Mouse (Mus musculus) stomach, embryonic 16.5 days (tissue): ENCODE measurements around the gene Ildr2. TPM values are rescaled to one million over a fixed set of nuclear protein-coding genes. Genes with fewer than 3 reads are reported as not detected.

ENCODE experiments used
- ATAC-seq: fragments of 200-750 bp; cut with Nextera tagmentation; 2 replicates; pipeline ENCODE4 v1.8.0; 2017; ENCODE audit warnings: moderate number of reproducible peaks, moderate TSS enrichment; ENCODE audit not compliant: insufficient read depth, low FRiP score
- H3K27ac ChIP-seq: fragments of 300-500 bp; sonication (generic); 2 replicates; pipeline ENCODE4 v1.5.1; 2014; ENCODE audit warnings: low read length
- H3K27me3 ChIP-seq: fragments of 300-500 bp; sonication (generic); 2 replicates; pipeline ENCODE4 v1.6.1; 2014; ENCODE audit warnings: low read length, control low read depth, mixed read lengths; ENCODE audit not compliant: control insufficient read depth, insufficient read depth
- H3K36me3 ChIP-seq: fragments of 300-500 bp; sonication (generic); 2 replicates; pipeline ENCODE4 v1.6.1; 2014; ENCODE audit warnings: low read length; ENCODE audit not compliant: control insufficient read depth, insufficient read depth
- H3K4me1 ChIP-seq: fragments of 300-500 bp; sonication (generic); 2 replicates; pipeline ENCODE4 v1.6.1; 2014; ENCODE audit warnings: low read length, control low read depth, mixed read lengths; ENCODE audit not compliant: control insufficient read depth, insufficient read depth
- H3K4me2 ChIP-seq: fragments of 300-500 bp; sonication (generic); 2 replicates; pipeline ENCODE4 v1.6.1; 2014; ENCODE audit warnings: low read depth, low read length, mixed read lengths
- H3K4me3 ChIP-seq: fragments of 300-500 bp; sonication (generic); replicated peaks from 2 replicates; pipeline ENCODE4 v1.5.1; 2014; ENCODE audit warnings: mild to moderate bottlenecking, low read length
- H3K9ac ChIP-seq: fragments of 300-500 bp; sonication (generic); 2 replicates; pipeline ENCODE4 v1.6.1; 2014; ENCODE audit warnings: low read length
- H3K9me3 ChIP-seq: fragments of 300-500 bp; sonication (generic); replicated peaks from 2 replicates; pipeline ENCODE4 v1.6.1; 2016; ENCODE audit warnings: low read length, control low read depth; ENCODE audit not compliant: control insufficient read depth
- WGBS: fragments of 180-500 bp; shearing (Covaris S2); extraction: QIAGEN DNeasy Blood & Tissue Kit; methylation state at CpG from one replicate; pipeline ENCODE4 v1.1.7; 2014; 5-methylcytosine and 5-hydroxymethylcytosine counted together
- polyA plus RNA-seq: library from polyadenylated mRNA; unstranded; fragments of >200 nt; fragmentation: Nextera tagmentation; extraction: Ambion mirVana; gene quantifications from 2 replicates; pipeline ENCODE4 v1.2.1, GENCODE M21; 2015

Ildr2 gene
- polyA plus RNA-seq, result 0.87 and 1.1 TPM in 2 replicates

- Histone ChIP-seq H3K9ac (peak within 1 kb of the TSS; percentile 74), H3K4me1 (0 out of 2 replicates have a peak, but pooled peaks cover 4% of the 10 kb centered on the region), H3K9me3 (no peaks in the 10 kb centered on the region), H3K36me3 (no peaks in the 10 kb centered on the region), H3K4me2 (peak within 1 kb of the TSS; percentile 98), H3K4me3 (peak within 1 kb of the TSS; percentile 54), H3K27me3 (peaks cover 31% of the 10 kb centered on the region), H3K27ac (no peak within 1 kb of the TSS)
- peak; percentile 69 for ATAC-seq
- under 1% methylated on average over 72 of the region's 72 CpGs for WGBS
Measured at GRCm38 (mm10) chr1:166253898-166254894, at the start of gene Ildr2. TSS of gene Ildr2 (plus strand) at chr1:166254139.

- Histone ChIP-seq H3K4me1 (no peaks in the 10 kb centered on the region), H3K9ac (no peak overlapping the region), H3K36me3 (no peaks in the 10 kb centered on the region), H3K27me3 (no peaks in the 10 kb centered on the region), H3K27ac (no peak overlapping the region), H3K4me2 (no peak overlapping the region), H3K9me3 (no peaks in the 10 kb centered on the region), H3K4me3 (no peak overlapping the region)
- ATAC-seq, result no peak
- 48% methylated on average over 5 of the region's 5 CpGs for WGBS
Measured at GRCm38 (mm10) chr1:166204171-166204570, 49.8 kb upstream of the Ildr2 start.

GRCm38 (mm10) chr1:166205159-166205558 is 48.8 kb upstream of the Ildr2 start:
- Histone ChIP-seq H3K9ac (no peak overlapping the region), H3K4me1 (no peaks in the 10 kb centered on the region), H3K4me3 (no peak overlapping the region), H3K27ac (no peak overlapping the region), H3K36me3 (no peaks in the 10 kb centered on the region), H3K4me2 (no peak overlapping the region), H3K9me3 (no peaks in the 10 kb centered on the region), H3K27me3 (no peaks in the 10 kb centered on the region)
- 72% methylated on average over 3 of the region's 3 CpGs for WGBS
- no peak for ATAC-seq

- Histone ChIP-seq H3K4me3 (no peak overlapping the region), H3K27me3 (no peaks in the 10 kb centered on the region), H3K9ac (no peak overlapping the region), H3K4me2 (no peak overlapping the region), H3K4me1 (no peaks in the 10 kb centered on the region), H3K36me3 (no peaks in the 10 kb centered on the region), H3K9me3 (no peaks in the 10 kb centered on the region), H3K27ac (no peak overlapping the region)
- 79% methylated on average over 6 of the region's 6 CpGs for WGBS
- no peak for ATAC-seq
Measured at GRCm38 (mm10) chr1:166209371-166209770, 44.6 kb upstream of the Ildr2 start.

- H3K4me1 ChIP-seq, result no peaks in the 10 kb centered on the region
- no peaks in the 10 kb centered on the region for H3K27me3 ChIP-seq
- WGBS, result 84% methylated on average over 4 of the region's 4 CpGs
- no peaks in the 10 kb centered on the region for H3K36me3 ChIP-seq
- ATAC-seq, result no peak
- H3K27ac ChIP-seq, result no peak overlapping the region
- H3K9ac ChIP-seq, result no peak overlapping the region
- H3K4me3 ChIP-seq, result no peak overlapping the region
- H3K4me2 ChIP-seq, result no peak overlapping the region
- no peaks in the 10 kb centered on the region for H3K9me3 ChIP-seq
Measured at GRCm38 (mm10) chr1:166214181-166214580, 39.8 kb upstream of the Ildr2 start.

GRCm38 (mm10) chr1:166238315-166238969 is 15.5 kb upstream of the Ildr2 start, which contains the start of gene Mael:
TSS of gene Mael (minus strand) at chr1:166238747.
- no peaks in the 10 kb centered on the region for H3K9me3 ChIP-seq
- no peak within 1 kb of the TSS for H3K27ac ChIP-seq
- H3K36me3 ChIP-seq, result no peaks in the 10 kb centered on the region
- WGBS, result 83% methylated on average over 53 of the region's 53 CpGs
- no peak for ATAC-seq
- H3K9ac ChIP-seq, result no peak within 1 kb of the TSS
- no peaks in the 10 kb centered on the region for H3K27me3 ChIP-seq
- no peaks in the 10 kb centered on the region for H3K4me1 ChIP-seq
- H3K4me2 ChIP-seq, result no peak within 1 kb of the TSS
- no peak within 1 kb of the TSS for H3K4me3 ChIP-seq

- no peaks in the 10 kb centered on the region for H3K4me1 ChIP-seq
- H3K4me3 ChIP-seq, result no peak overlapping the region
- no peak overlapping the region for H3K4me2 ChIP-seq
- no peaks in the 10 kb centered on the region for H3K36me3 ChIP-seq
- 78% methylated on average over 6 of the region's 6 CpGs for WGBS
- H3K9ac ChIP-seq, result no peak overlapping the region
- H3K9me3 ChIP-seq, result no peaks in the 10 kb centered on the region
- no peaks in the 10 kb centered on the region for H3K27me3 ChIP-seq
- ATAC-seq, result no peak
- H3K27ac ChIP-seq, result no peak overlapping the region
Measured at GRCm38 (mm10) chr1:166244285-166244684, 9.7 kb upstream of the Ildr2 start.

- Histone ChIP-seq H3K36me3 (no peaks in the 10 kb centered on the region), H3K9ac (no peak overlapping the region), H3K27ac (no peak overlapping the region), H3K4me1 (0 out of 2 replicates have a peak, but pooled peaks cover 4% of the 10 kb centered on the region), H3K4me3 (peak overlapping the region; percentile 54; the same call in 1 of the 2 replicates), H3K4me2 (no peak overlapping the region), H3K27me3 (peaks cover 31% of the 10 kb centered on the region), H3K9me3 (no peaks in the 10 kb centered on the region)
- 55% methylated on average over 8 of the region's 8 CpGs for WGBS
- ATAC-seq, result no peak
Measured at GRCm38 (mm10) chr1:166255091-166255490, 1.2 kb downstream of the Ildr2 start.

- no peak overlapping the region for H3K4me2 ChIP-seq
- H3K4me3 ChIP-seq, result no peak overlapping the region
- no peaks in the 10 kb centered on the region for H3K9me3 ChIP-seq
- H3K27ac ChIP-seq, result no peak overlapping the region
- H3K36me3 ChIP-seq, result no peaks in the 10 kb centered on the region
- H3K4me1 ChIP-seq, result 0 out of 2 replicates have a peak, but pooled peaks cover 4% of the 10 kb centered on the region
- H3K9ac ChIP-seq, result no peak overlapping the region
- ATAC-seq, result no peak
- peaks cover 31% of the 10 kb centered on the region for H3K27me3 ChIP-seq
- 45% methylated on average over 2 of the region's 2 CpGs for WGBS
Measured at GRCm38 (mm10) chr1:166255651-166256050, 1.7 kb downstream of the Ildr2 start.
